Mouse (Mus musculus): Measurements from ENCODE around the gene Arhgap30. TPM values are rescaled to one million over a fixed set of nuclear protein-coding genes. Genes with fewer than 3 reads are reported as not detected.

Arhgap30 gene
- total and polyA plus RNA-seq, 3 experiments = 2.6 to 4.1 (median 2.7) TPM

Other genes starting within 250 kb of the Arhgap30 start
- 100 to 1,000 TPM; 415 to 526 TPM for gene Sdhc, start 238.4 kb upstream of the Arhgap30 start, total RNA-seq (2021)
- 125 and 156 TPM in 2 replicates for gene Sdhc, start 238.4 kb upstream of the Arhgap30 start, polyA plus RNA-seq (2012; rRNA removed)
- gene Mpz, start 238.2 kb upstream of the Arhgap30 start, total RNA-seq (2021) = 1 to 10 TPM in 1 of 2 experiments, under 1 TPM in 1; 0.49 to 1.5 TPM
- gene Mpz, start 238.2 kb upstream of the Arhgap30 start, polyA plus RNA-seq (2012; rRNA removed) = 1.7 and 5.1 TPM in 2 replicates
- gene Pcp4l1, start 192.7 kb upstream of the Arhgap30 start, total RNA-seq (2021) = 10 to 100 TPM; 42.6 to 54.7 TPM
- gene Pcp4l1, start 192.7 kb upstream of the Arhgap30 start, polyA plus RNA-seq (2012; rRNA removed) = 68.9 and 73.5 TPM in 2 replicates
- under 1 TPM in 1 of 2 experiments, not detected in 1; 0.40 TPM for gene Nr1i3, start 175.0 kb upstream of the Arhgap30 start, total RNA-seq (2021)
- not detected in 2 replicates for gene Nr1i3, start 175.0 kb upstream of the Arhgap30 start, polyA plus RNA-seq (2012; rRNA removed)
- gene Tomm40l, start 166.4 kb upstream of the Arhgap30 start, total RNA-seq (2021) = 10 to 100 TPM; 34.4 to 63.1 TPM
- gene Tomm40l, start 166.4 kb upstream of the Arhgap30 start, polyA plus RNA-seq (2012; rRNA removed) = 37.2 and 45.3 TPM in 2 replicates
- gene Apoa2, start 163.9 kb upstream of the Arhgap30 start, total RNA-seq (2021) = 10 to 100 TPM in 1 of 2 experiments, 1 to 10 TPM in 1; 4.5 to 48.6 TPM
- 7.8 TPM in 1 of 2 replicates, not detected in the other for gene Apoa2, start 163.9 kb upstream of the Arhgap30 start, polyA plus RNA-seq (2012; rRNA removed)
- gene Fcer1g, start 154.6 kb upstream of the Arhgap30 start, total RNA-seq (2021) = 10 to 100 TPM; 22.9 to 31.2 TPM
- 56.0 and 66.2 TPM in 2 replicates for gene Fcer1g, start 154.6 kb upstream of the Arhgap30 start, polyA plus RNA-seq (2012; rRNA removed)
- gene Adamts4, start 138.5 kb upstream of the Arhgap30 start, total RNA-seq (2021) = 1 to 10 TPM; 1.1 to 1.3 TPM
- 1.7 and 2.8 TPM in 2 replicates for gene Adamts4, start 138.5 kb upstream of the Arhgap30 start, polyA plus RNA-seq (2012; rRNA removed)
- gene Ndufs2, start 137.6 kb upstream of the Arhgap30 start, total RNA-seq (2021) = 100 to 1,000 TPM; 558 to 829 TPM
- gene Ndufs2, start 137.6 kb upstream of the Arhgap30 start, polyA plus RNA-seq (2012; rRNA removed) = 210 and 224 TPM in 2 replicates
- 10 to 100 TPM; 30.3 to 33.4 TPM for gene B4galt3, start 118.6 kb upstream of the Arhgap30 start, total RNA-seq (2021)
- 53.0 and 56.7 TPM in 2 replicates for gene B4galt3, start 118.6 kb upstream of the Arhgap30 start, polyA plus RNA-seq (2012; rRNA removed)
- gene Ppox, start 107.8 kb upstream of the Arhgap30 start, total RNA-seq (2021) = 10 to 100 TPM; 28.6 to 32.2 TPM
- gene Ppox, start 107.8 kb upstream of the Arhgap30 start, polyA plus RNA-seq (2012; rRNA removed) = 44.2 and 55.0 TPM in 2 replicates
- 10 to 100 TPM; 37.5 to 44.9 TPM for gene Usp21, start 101.0 kb upstream of the Arhgap30 start, total RNA-seq (2021)
- 61.3 and 61.5 TPM in 2 replicates for gene Usp21, start 101.0 kb upstream of the Arhgap30 start, polyA plus RNA-seq (2012; rRNA removed)
- gene Ufc1, start 93.9 kb upstream of the Arhgap30 start, total RNA-seq (2021) = 100 to 1,000 TPM; 121 to 170 TPM
- 19.9 and 20.1 TPM in 2 replicates for gene Ufc1, start 93.9 kb upstream of the Arhgap30 start, polyA plus RNA-seq (2012; rRNA removed)
- 10 to 100 TPM; 31.7 to 33.5 TPM for gene Dedd, start 59.8 kb upstream of the Arhgap30 start, total RNA-seq (2021)
- 19.9 and 20.0 TPM in 2 replicates for gene Dedd, start 59.8 kb upstream of the Arhgap30 start, polyA plus RNA-seq (2012; rRNA removed)
- gene Nit1, start 43.3 kb upstream of the Arhgap30 start, total RNA-seq (2021) = 10 to 100 TPM; 82.6 to 92.9 TPM
- 70.1 and 74.7 TPM in 2 replicates for gene Nit1, start 43.3 kb upstream of the Arhgap30 start, polyA plus RNA-seq (2012; rRNA removed)
- 100 to 1,000 TPM; 154 TPM for gene Pfdn2, start 43.3 kb upstream of the Arhgap30 start, total RNA-seq (2021)
- 3.5 and 4.0 TPM in 2 replicates for gene Pfdn2, start 43.3 kb upstream of the Arhgap30 start, polyA plus RNA-seq (2012; rRNA removed)
- 1 to 10 TPM; 1.1 to 3.8 TPM for gene Klhdc9, start 28.2 kb upstream of the Arhgap30 start, total RNA-seq (2021)
- gene Klhdc9, start 28.2 kb upstream of the Arhgap30 start, polyA plus RNA-seq (2012; rRNA removed) = 3.3 and 4.3 TPM in 2 replicates
- under 1 TPM; 0.09 to 0.14 TPM for gene Nectin4, start 18.9 kb upstream of the Arhgap30 start, total RNA-seq (2021)
- 0.20 and 0.21 TPM in 2 replicates for gene Nectin4, start 18.9 kb upstream of the Arhgap30 start, polyA plus RNA-seq (2012; rRNA removed)
- gene Usf1, start 22.4 kb downstream of the Arhgap30 start, total RNA-seq (2021) = 10 to 100 TPM; 50.9 to 68.8 TPM
- 71.6 and 85.0 TPM in 2 replicates for gene Usf1, start 22.4 kb downstream of the Arhgap30 start, polyA plus RNA-seq (2012; rRNA removed)
- 1 to 10 TPM; 3.0 to 5.0 TPM for gene Tstd1, start 29.9 kb downstream of the Arhgap30 start, total RNA-seq (2021)
- gene Tstd1, start 29.9 kb downstream of the Arhgap30 start, polyA plus RNA-seq (2012; rRNA removed) = 0.49 and 0.99 TPM in 2 replicates
- gene F11r, start 48.6 kb downstream of the Arhgap30 start, total RNA-seq (2021) = 10 to 100 TPM; 29.7 to 45.8 TPM
- gene F11r, start 48.6 kb downstream of the Arhgap30 start, polyA plus RNA-seq (2012; rRNA removed) = 23.5 and 25.1 TPM in 2 replicates
- 1 to 10 TPM; 3.6 to 8.3 TPM for gene Alyref2, start 114.5 kb downstream of the Arhgap30 start, total RNA-seq (2021)
- 2.5 and 4.1 TPM in 2 replicates for gene Alyref2, start 114.5 kb downstream of the Arhgap30 start, polyA plus RNA-seq (2012; rRNA removed)
- gene Itln1, start 146.3 kb downstream of the Arhgap30 start, total RNA-seq (2021) = not detected
- not detected in 2 replicates for gene Itln1, start 146.3 kb downstream of the Arhgap30 start, polyA plus RNA-seq (2012; rRNA removed)
- 1 to 10 TPM in 1 of 2 experiments, under 1 TPM in 1; 0.84 to 1.2 TPM for gene Cd244a, start 170.2 kb downstream of the Arhgap30 start, total RNA-seq (2021)
- gene Cd244a, start 170.2 kb downstream of the Arhgap30 start, polyA plus RNA-seq (2012; rRNA removed) = 0.12 and 0.15 TPM in 2 replicates
- gene Ly9, start 218.5 kb downstream of the Arhgap30 start, total RNA-seq (2021) = 1 to 10 TPM in 1 of 2 experiments, under 1 TPM in 1; 0.97 to 1.0 TPM
- 0.20 and 0.29 TPM in 2 replicates for gene Ly9, start 218.5 kb downstream of the Arhgap30 start, polyA plus RNA-seq (2012; rRNA removed)

All from adrenal gland, adult 2 months (tissue).